Mouse (Mus musculus) frontal cortex, adult (tissue): ENCODE measurements around the gene Ciita.

Source experiments
- ATAC-seq: cut with Nextera tagmentation; 2 replicates; pipeline ENCODE4 v1.9.2; 2017; ENCODE audit warnings: mild to moderate bottlenecking, moderate library complexity, mixed read lengths; ENCODE audit not compliant: low TSS enrichment

The Ciita gene

GRCm38 (mm10) chr16:10518030-10518429 is 38.2 kb downstream of the Ciita start:
- ATAC-seq = no peak

DNA sequence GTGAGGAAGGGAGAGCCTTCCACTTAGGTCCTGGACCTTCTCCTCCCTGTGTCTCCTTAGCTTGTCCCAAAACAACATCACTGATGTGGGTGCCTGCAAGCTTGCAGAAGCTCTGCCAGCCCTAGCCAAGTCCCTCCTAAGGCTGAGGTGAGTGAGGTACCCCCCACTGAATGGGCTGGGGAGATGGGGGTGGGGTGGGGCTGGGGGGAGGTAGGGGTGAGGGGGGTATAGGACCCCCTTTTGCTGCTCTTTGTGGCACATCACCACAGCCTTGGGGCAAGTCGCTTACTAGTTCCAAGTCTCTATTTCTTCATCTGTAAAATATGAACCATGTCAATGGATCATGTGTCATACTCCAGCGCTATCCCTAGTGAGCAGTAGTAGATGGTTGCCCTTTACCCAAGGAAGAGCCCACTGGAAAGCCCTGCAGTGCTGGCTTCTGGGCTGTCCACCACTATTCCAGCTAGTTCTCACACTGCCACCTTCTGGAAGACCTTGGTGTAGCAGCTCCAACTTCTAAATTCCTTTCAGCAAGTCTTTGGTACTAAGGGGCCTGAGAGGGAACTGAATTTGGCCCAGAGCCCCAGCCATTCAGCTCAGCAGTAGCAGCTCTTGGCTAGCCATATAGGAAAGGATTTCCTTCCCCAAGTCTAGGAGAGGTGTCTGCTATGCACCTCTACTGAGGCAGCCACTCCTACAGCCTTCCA is 41.2 kb downstream of the Ciita start:
- peak; percentile 55 for ATAC-seq

GRCm38 (mm10) chr16:10522811-10523210 is 43.0 kb downstream of the Ciita start:
- peak; percentile 41; the same call in 1 of the 2 replicates for ATAC-seq

GRCm38 (mm10) chr16:10523650-10524049 is 43.8 kb downstream of the Ciita start:
- ATAC-seq = no peak

DNA sequence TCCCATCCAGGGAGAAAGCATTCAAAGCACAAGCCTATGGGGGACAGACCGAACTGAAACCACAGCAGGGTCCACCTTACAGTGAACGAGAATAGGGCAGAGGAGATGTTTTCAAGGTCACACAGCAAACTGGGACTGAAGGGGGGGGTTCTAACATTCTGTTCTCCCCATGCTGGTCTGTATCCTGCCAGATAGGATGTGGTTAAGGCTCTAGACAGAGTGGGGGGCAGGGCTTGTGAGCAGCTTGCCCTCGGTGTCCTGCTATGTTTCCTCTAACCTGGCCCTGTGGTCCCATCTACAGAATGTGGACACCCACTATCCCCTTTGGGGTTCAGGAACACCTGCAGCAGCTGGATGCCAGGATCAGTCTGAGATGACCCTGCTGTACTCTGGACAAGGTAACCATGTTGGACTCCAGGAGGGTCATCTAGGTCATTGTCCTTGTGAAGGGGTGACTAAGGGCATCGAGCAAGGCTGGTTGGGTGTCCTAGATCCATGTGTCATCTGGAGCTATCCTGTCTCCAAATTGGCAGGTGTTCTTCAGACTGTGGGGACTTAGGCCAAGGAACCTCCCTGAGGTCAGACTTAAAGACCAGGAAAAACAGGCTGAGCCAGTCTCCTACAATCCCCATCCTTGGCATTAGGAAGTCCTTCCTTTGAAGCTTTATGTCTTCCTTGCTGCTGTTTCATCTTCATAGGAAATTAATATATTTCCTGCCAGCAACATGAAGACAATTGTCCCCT is 45.2 kb downstream of the Ciita start:
- ATAC-seq = no peak

GRCm38 (mm10) chr16:10525610-10525980 is 45.7 kb downstream of the Ciita start:
- ATAC-seq = no peak

DNA sequence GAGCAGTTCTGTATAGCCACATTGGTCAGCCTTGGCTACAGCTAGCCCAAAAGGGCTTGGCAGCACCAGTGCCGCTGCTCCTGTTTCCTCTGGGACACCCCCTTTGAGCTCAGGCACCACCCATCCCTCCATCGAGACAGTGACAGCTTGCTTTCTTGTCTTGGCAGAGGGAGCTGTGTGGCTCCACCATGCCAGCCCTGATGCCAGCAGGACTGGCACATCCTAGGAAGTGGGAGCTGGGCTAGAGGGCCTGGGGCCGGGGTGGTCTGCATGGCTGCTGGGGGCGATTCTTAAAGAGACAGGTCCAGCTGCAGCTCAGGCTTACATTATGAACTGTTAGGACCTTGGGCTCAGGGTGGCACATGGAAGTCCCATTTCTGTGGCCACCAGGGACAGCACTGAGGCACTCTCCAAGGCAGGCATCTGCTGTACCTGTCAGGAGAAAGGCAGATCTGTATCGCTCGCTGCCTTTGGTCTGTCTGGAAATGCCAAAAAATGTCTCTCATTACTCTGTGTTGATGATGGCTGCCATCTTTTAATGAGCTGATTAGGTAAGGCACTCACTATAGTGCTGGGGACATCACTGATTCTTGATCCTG is 47.3 kb downstream of the Ciita start:
- ATAC-seq = peak; percentile 17; the same call in 1 of the 2 replicates

DNA sequence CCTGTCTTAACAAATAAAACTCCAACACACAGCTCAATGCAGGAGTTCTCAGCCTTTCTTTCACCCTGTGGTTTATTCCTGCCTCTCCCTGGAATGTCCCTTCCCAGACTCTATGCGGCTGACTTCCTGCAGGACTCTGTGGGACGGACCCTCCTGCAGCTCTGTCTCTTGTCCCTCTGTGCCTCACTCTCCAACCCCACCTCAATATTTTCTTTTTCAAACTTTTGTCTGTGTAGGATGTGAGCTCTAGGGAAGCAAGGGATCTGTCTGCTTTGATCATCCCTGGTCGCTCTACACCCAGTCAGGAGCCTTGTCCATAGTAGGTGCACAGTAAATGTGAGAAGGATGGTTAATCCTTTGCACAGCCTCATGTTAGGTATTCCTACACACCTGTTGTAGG is 48.5 kb downstream of the Ciita start:
- no peak for ATAC-seq

DNA sequence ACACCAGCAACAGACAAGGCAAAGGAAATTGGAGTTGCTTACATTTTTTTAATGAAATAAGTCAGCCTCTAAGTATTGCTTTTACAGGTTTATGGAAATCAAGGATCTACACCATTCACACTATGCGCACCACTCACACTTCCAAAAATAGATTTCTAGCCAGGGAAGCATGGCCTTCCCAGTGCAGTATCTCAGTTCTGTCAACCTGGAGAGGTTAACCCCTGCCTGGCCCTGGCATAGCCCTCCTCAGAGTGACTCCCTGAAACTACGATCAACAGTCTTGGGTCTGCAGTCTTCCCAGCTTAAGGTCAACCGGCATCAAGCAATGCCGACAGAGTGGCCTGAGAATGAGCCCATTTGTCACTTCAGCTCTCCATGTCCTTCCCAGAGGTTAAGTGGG is 50.3 kb downstream of the Ciita start:
- ATAC-seq = no peak

DNA sequence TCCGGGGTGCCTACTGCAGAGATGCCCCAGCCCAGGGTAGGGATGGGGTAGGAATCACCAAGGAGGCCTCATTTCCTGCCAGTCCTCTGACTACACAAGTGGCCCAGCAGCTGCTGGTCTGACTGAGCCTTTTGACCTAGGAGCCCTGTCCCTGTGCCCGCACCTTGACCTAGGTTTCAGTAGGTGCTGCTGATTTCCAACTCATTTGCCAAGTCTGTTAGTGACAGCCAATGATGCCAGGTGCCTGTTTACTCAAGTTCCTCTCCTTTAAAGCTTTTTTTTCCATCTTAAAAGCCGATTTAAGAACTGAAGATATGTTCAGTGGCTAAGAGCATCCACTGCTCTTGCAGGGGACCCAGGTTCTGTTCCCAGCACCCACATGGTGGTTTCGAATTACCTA is 53.9 kb downstream of the Ciita start:
- no peak for ATAC-seq

GRCm38 (mm10) chr16:10534567-10534966 is 54.7 kb downstream of the Ciita start:
- no peak for ATAC-seq

DNA sequence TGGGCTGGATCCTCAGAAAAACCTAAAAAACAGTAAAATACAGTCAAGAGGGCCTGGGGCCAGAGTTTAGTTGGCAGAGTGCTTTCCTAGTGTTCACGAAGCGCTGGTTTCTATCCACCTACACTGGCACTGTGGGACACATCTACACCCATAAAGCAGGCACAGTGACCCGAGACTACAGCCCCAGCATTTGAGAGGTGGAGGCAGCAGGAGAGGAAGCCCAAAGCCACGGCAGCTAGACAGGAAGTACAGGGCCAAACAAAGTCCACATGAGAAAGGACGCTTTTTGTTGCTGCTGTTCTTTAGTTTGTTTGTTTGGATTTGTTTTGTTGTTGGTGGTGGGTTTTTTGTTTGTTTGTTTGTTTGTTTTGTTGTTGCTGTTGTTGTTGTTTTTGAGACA is 56.5 kb downstream of the Ciita start:
- no peak for ATAC-seq

DNA sequence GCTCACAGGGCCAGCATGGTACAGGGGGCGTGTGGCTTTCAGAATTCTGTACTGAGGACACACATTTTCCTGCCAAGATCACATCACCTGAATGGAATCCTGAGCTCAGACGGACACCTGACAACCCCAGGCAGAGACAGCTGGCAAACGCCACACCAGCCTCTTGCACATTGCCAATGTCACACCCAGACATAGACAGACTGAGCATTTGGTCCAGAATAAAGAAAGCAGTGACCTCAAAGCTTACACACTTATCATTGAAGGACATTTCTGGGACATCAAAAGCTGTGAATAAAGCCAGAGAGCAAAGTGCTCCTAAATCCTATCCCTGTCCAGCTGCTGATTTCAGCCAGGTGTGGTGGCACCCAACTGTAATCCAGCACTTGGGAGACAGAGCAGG is 57.1 kb downstream of the Ciita start:
- no peak for ATAC-seq

DNA sequence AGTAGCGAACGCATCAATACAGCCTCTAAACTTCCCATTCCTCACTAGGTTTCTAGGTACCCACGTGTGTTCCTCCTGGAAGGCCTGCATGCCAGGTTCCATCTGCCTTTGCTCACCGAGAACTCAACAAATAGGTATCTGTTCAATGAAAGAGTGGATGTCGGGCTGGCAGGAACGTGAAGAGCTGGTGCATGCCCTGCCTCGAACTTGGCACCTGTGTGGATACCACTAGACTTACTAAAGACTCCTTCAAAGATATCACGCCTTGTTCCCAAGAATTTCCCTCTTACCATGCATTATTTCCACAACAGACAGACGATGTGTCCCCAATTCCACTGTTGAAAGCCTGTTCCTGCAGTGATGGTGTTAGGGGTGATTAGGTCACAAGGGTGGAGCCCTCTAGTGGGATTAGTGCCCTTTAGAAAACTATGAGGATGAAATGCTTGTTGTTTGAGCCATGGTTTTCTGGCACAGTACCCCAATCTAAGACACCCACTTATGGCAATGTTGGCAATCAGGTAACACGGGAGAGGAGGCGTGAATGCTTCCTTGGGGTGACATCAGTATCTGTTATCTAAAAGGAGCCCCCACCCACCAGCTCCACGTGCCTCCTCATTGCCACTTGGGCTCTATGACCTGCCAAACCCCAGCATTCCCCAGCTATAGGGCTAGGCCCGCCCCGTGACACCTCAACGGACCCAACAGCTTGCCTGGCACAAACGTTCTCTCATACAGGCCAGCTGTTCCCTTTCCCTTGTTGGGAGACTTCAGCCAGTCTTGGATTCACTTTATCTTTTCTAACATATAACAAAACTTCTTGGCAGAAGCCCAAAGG is 61.1 kb downstream of the Ciita start:
- ATAC-seq = no peak

- no peak for ATAC-seq
Observed at GRCm38 (mm10) chr16:10541598-10541930, 61.7 kb downstream of the Ciita start.

GRCm38 (mm10) chr16:10542266-10542665 is 62.4 kb downstream of the Ciita start:
- no peak for ATAC-seq

GRCm38 (mm10) chr16:10542698-10543365 is 63.0 kb downstream of the Ciita start, which contains the start of gene Dexi:
Gene Dexi, minus strand, starts transcription at chr16:10543054.
- peak; percentile 79 for ATAC-seq

GRCm38 (mm10) chr16:10544995-10545622 is 65.2 kb downstream of the Ciita start, which contains the start of gene Clec16a:
Gene Clec16a, plus strand, starts transcription at chr16:10545339.
- ATAC-seq = peak; percentile 68

DNA sequence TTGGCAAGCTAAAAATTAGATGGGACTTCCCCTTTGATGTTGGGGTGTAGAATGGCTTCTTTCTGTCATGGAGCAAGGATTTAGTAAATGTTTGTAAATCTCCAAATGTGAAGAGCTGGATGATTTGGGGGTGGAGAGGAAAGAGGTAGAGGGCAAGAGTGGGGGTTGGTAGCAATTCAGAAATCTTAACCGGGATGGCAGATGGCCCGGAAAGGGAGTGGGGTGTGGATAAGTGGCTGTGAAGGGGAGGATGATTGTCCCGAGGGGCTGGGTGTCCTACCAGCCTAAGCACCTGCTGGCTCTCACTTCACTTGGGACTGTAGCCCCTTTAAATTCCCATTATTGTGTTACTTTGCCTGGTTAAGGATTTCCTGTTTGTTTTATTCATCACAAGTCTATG is 67.0 kb downstream of the Ciita start:
- no peak for ATAC-seq

- ATAC-seq = no peak
Observed at GRCm38 (mm10) chr16:10548938-10549337, 69.1 kb downstream of the Ciita start.

GRCm38 (mm10) chr16:10549600-10549999 is 69.7 kb downstream of the Ciita start:
- ATAC-seq = peak; percentile 21; the same call in 1 of the 2 replicates
